8 mouse cellular contexts compared by ENCODE assay signal in genomic region chr6:112490625-112491242, GRCm38 (mm10). TPM values are rescaled to one million over a fixed set of nuclear protein-coding genes. Genes with fewer than 3 reads are reported as not detected.
DNase-seq lines count a peak whose midpoint lies in the region; ATAC-seq lines count a peak whose summit lies in the region.

No protein-coding gene starts in this region.

- H3K27me3 ChIP-seq in megakaryocyte, embryonic 14.5 days (replicated peaks) = peaks cover 72% of the 10 kb centered on the region

- peaks cover 2% of the 10 kb centered on the region; the same call in 1 of the 2 replicates for H3K9me3 ChIP-seq in megakaryocyte, embryonic 14.5 days

- H3K4me1 ChIP-seq in megakaryocyte, embryonic 14.5 days = peaks cover 26% of the 10 kb centered on the region

- peak; percentile 35 for ATAC-seq in inflammation-experienced regulatory T-cells, adult 6 months

- peak overlapping the region; percentile 86 for H3K4me3 ChIP-seq in megakaryocyte, embryonic 14.5 days (replicated peaks)

- DNase-seq in adrenal gland, adult (ENCODE audit: inconsistent age in 2 of 2, low spot score in 1 of 2) = peak; percentile 87 to 97
- peak; percentile 91 for DNase-seq in embryo, embryonic 10.5 days (ENCODE audit: low spot score)
- peak; percentile 64 for DNase-seq in gastrocnemius, postnatal 25 days
- DNase-seq in left cerebral cortex, adult 8-10 months (ENCODE audit: low spot score in 2 of 2) = peak; percentile 69 to 83
- DNase-seq in right cerebral cortex, postnatal 10 days (ENCODE audit: low spot score in 2 of 2) = peak; percentile 83 to 89
- DNase-seq in urinary bladder, postnatal 36 days (ENCODE audit: low spot score in 2 of 2) = peak; percentile 80 to 85

- H3K36me3 ChIP-seq in megakaryocyte, embryonic 14.5 days (replicated peaks; ENCODE audit: low read length) = no peaks in the 10 kb centered on the region

RNA-seq across cellular contexts. Expression of gene Oxtr, which starts 1.0 kb away (rescaled TPM):
- total RNA-seq in gastrocnemius, postnatal 25 days (2021) = under 1 TPM; 0.15 to 0.88 TPM
- not detected for polyA plus RNA-seq in inflammation-experienced regulatory T-cells, adult 6 months (2017; shearing (Covaris generic))
- 1 to 10 TPM; 4.3 to 5.1 (median 4.7) TPM for total RNA-seq in left cerebral cortex, adult 8-10 months (2022)
- 0.15 TPM in 1 of 2 replicates, not detected in the other for polyA plus RNA-seq in megakaryocyte, embryonic 14.5 days (2012; ENCODE audit: insufficient read depth, low replicate concordance)

RNA-seq across cellular contexts. Expression of gene Cav3, which starts 31.4 kb away (rescaled TPM):
- total RNA-seq in gastrocnemius, postnatal 25 days (2021) = 100 to 1,000 TPM in 1 of 2 experiments, 10 to 100 TPM in 1; 82.3 to 109 TPM
- polyA plus RNA-seq in inflammation-experienced regulatory T-cells, adult 6 months (2017; shearing (Covaris generic)) = not detected
- under 1 TPM in 2 of 4 experiments, not detected in 2; 0.32 to 0.33 TPM for total RNA-seq in left cerebral cortex, adult 8-10 months (2022)
- polyA plus RNA-seq in megakaryocyte, embryonic 14.5 days (2012; ENCODE audit: insufficient read depth, low replicate concordance) = not detected in 2 replicates

Comparison
In these comparisons a context has a peak if more than half of its experiments do, and no peak if none do; other contexts are left out.
1. Peak in every context shown above with its lines: DNase-seq, ATAC-seq and H3K4me3 ChIP-seq.
2. RNA of gene Cav3, which starts 31.4 kb away (total RNA-seq): 82.3 to 109 TPM in gastrocnemius, postnatal 25 days; 0.32 to 0.33 TPM in left cerebral cortex, adult 8-10 months; every median in the first group is over 10 times any median in the second.